Mouse (Mus musculus) kidney, adult 11 months (tissue): ENCODE results near the gene Dcdc2b.

ENCODE experiments used
- DNase-seq: peaks from one replicate; pipeline ENCODE4 v3.0.0; 2022

The Dcdc2b gene

GRCm38 (mm10) chr4:129614093-129614492 is at the start of gene Dcdc2b:
TSS of gene Dcdc2b (minus strand) at chr4:129614257.
- no peak for DNase-seq

DNA sequence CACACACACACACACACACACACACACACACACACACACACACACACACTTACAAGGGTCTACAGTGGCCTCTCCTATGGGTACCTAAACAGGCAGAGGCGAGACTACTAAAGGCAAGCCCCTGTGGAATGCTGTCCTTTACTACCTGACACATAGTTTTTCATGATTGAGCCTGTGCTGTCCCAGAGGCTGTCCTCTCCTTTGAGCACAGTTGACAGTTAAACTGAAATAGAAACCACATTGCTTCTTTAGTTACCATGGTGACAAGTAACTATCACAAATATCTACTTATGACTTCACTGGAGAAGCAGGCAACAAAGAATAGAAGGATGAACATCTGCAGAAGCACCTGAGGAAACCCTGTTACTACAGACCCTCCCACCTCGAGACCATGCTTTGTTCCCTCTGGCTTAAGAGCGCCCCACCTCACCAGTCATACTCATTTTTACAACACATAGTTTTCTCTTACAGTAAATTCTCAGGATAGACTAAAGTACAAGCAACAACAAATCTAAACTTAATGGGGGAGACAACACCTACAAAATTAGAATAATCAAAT is 48.3 kb upstream of the Dcdc2b start:
- DNase-seq = no peak

GRCm38 (mm10) chr4:129661584-129661983 is 47.5 kb upstream of the Dcdc2b start:
- DNase-seq = no peak

- DNase-seq = no peak
These were observed 40.7 kb upstream of the Dcdc2b start for GRCm38 (mm10) chr4:129654770-129655169.

DNA sequence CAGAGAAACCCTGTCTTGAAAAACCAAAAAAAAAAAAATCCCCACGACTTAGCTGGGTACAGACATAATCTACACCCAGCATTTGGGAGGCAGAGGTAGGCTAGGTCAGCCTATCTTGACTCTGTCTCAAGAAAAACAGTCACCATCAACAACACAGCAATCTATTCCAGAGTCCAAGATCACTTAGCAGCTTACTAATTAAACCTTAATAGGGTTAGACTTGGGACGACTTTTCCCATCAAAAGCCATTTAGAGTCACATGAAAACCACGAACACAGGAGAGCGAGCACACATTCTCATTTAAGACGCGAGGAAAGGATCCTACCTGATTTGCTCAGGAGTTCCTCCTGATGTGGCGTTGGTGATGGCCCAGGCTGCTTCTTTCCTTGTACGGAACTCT is 36.3 kb upstream of the Dcdc2b start:
- DNase-seq = no peak

DNA sequence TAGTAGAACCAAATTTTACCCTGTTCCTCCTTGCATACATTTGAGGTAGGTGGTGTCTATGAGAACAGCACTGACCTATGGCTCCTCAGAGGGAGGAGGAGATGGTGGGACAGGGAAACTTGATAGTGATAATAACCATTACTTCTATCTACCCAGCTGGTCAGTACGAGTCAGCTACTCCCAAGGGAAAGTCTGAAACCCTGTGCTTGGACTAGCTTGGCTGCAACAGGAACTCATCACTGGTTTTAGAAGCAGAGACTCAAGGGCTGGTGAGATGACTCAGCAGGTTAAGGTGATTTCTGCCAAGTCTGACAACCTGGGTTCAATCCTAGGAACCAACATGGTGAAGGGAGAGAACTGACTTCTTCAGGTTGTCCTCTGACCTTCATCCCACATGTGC is 34.6 kb upstream of the Dcdc2b start:
- no peak for DNase-seq

DNA sequence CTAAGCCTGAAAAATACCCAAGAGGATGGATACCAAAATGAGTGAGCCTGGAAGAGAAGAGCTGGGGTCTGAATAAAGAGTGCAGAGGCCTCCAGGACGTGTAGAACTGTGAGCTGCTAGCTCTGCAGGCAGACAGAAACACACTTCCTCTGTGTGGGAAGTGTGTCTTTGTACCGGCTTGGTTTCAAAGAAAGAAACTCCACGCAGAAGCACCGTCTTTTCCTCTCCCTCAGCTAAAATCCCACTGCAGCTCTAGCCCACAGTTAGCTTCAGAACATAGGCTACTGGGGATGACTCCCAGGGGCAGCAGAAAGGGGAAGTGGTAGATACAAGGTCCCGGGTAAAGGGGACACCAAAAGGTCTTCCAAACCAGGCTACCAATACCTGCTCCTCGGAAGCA is 31.1 kb upstream of the Dcdc2b start:
- no peak for DNase-seq

DNA sequence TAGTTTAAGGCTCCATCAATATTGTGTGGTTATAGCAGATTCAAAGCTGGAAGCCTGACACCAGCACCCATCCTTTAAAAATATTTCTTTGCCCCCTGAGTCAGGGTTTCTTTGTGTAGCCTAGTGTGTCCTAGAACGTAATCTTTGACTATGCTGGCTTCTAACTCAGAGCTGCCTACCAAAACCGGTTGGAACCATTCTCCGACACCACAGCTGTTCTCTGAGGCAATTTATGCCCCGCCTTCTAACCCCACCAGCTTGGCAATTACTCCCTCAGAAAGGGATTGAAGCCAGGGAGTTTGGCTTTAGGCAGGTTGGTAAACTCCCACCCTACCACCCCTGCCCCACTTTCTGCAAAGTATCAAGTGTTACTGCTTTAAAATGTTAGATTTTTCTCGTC is 27.7 kb upstream of the Dcdc2b start:
- peak; percentile 31 for DNase-seq

DNA sequence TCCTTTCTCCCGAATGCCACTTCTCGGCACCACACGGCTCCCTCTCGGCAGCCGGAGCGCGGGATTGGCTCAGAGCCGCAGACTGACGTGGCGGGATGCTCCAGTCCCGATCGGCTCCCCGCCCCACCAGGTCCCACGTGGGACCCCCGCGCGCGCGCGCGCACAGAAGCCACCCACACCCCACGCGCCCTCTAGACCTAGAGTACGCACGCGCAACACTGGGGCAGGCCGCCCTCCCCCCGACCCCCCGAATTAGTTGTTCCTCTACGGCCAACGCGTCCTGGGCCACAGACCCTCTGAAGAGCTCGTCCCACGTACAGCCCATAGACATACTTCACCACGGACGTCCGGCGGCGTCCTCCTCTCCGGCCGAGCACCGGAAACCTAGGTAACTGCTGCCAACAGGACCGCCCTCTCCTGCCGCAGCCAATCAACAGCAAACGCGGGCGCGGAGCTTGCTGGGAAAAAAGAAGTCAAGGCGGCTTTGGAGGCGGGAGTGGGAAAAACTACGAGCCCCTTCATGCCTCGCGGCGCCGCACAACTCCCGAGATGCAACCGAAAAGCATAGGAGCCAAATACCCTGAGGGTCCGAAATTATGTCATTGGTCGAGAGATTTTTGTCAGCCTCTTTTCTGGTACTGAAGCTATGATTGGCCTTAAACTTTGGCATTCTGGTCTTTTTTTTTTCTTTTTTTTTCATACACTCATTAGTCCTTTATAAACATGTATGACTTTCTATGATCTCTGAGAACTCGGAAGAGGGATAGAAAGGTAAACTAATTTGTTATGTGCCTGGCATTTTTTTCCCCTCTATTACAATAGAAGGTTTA is 26.8 kb upstream of the Dcdc2b start, which contains the start of gene Txlna:
Gene Txlna (minus strand): TSS at position 428 of the 830 bp plus-strand sequence.
- peak; percentile 98 for DNase-seq

- DNase-seq = peak; percentile 41
These were observed 26.1 kb upstream of the Dcdc2b start for GRCm38 (mm10) chr4:129640101-129640637.

GRCm38 (mm10) chr4:129639221-129639620 is 25.2 kb upstream of the Dcdc2b start:
- DNase-seq = no peak

GRCm38 (mm10) chr4:129633852-129634251 is 19.8 kb upstream of the Dcdc2b start:
- no peak for DNase-seq

- no peak for DNase-seq
These were observed 17.8 kb upstream of the Dcdc2b start for GRCm38 (mm10) chr4:129631867-129632266.

GRCm38 (mm10) chr4:129630944-129631343 is 16.9 kb upstream of the Dcdc2b start:
- DNase-seq = no peak

GRCm38 (mm10) chr4:129626035-129626434 is 12.0 kb upstream of the Dcdc2b start:
- no peak for DNase-seq

DNA sequence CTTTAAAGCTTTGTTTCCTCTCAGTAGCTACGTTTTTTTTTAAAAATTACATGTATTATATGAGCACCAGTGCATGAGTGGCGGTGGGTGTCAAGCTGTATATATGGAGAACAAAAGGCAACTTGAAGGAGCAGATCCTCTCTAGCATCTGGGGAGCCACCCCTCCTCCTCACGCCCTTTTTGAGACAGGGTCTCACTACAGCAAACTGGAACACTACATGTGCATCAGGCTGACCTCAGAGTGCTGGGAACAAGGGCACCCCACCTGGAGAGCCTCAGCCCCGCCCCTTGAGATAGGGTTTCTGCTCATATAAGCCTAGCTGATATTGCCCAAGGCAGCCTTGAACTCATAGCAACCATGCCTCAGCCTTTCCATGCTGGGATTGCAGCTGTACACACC is 11.4 kb upstream of the Dcdc2b start:
- DNase-seq = no peak

- DNase-seq = no peak
These were observed 10.9 kb upstream of the Dcdc2b start for GRCm38 (mm10) chr4:129625029-129625370.

GRCm38 (mm10) chr4:129624281-129625028 is 10.4 kb upstream of the Dcdc2b start:
- DNase-seq = peak; percentile 88

DNA sequence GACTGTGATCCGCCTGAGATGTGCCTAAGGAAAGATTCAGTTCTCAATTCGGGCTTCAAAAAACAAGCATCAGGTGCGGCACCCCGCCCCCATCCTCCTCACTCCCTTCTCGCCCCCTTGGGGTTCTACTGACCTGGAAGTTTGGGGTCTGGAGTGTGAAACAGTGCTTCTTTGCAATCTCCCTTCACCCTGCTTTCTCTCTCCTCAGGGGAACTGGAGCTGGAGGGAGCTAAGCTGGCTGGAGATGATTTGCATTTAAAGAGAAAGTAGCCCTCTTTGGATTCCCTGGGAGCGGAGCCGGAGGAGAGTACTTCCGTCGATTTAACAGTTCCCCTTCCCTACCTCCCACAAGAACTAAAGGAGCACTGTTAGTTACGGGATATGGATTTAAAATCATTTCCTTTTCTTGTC is 9.6 kb upstream of the Dcdc2b start, which contains the start of gene Ccdc28b:
Gene Ccdc28b (minus strand): TSS at position 267 of the 411 bp plus-strand sequence.
- DNase-seq = peak; percentile 53

GRCm38 (mm10) chr4:129622803-129623535 is 8.9 kb upstream of the Dcdc2b start:
- no peak for DNase-seq

DNA sequence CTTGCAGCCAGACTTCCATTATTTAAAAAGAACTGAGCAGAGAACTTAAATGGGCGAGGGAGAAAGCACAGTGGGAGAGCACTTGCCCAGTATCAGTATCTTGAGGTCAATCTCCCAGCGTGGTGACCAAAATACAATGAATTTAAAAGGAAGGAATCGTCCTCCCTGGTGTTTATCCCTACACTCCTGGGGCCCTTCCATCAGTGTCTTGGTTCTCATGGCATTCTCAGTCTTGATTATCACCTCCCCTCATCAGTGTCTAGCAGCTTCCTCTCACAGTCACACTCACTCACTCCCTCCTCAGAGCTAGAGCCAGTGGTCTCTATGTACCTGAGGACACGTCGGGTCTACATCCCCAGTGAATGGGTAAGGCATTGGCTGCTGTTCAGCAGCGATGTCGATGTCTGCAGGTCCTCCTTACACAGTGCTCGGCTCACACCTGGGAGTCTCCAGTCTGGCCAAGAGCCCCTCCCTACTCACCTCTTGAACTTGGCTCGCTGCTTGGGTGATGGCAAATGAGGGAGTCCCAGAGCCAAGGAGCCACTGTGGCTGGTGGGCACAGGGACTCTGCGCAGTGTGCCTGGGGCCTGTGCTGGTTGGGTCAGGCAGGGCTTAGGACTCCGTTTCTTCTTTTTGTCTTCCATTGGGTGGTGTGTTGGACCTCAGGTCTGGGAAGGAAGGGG is 8.2 kb upstream of the Dcdc2b start:
- DNase-seq = no peak

- DNase-seq = peak; percentile 65
These were observed 7.3 kb upstream of the Dcdc2b start for GRCm38 (mm10) chr4:129621283-129621841.
